Mouse (Mus musculus) WW6 (cell line): ENCODE measurements around the gene Arid5a.

Experiments used
- DNase-seq: peaks from one replicate; pipeline ENCODE4 v3.0.0-alpha.2; 2013; ENCODE audit warnings: low read depth, low spot score

Gene Arid5a

GRCm38 (mm10) chr1:36307495-36308280 lies at the start of gene Arid5a:
TSS of gene Arid5a (plus strand) at chr1:36307733.
- DNase-seq: peak; percentile 79

- no peak for DNase-seq
These were observed 48.9 kb upstream of the Arid5a start for GRCm38 (mm10) chr1:36258631-36259030.

GRCm38 (mm10) chr1:36259281-36259680 lies 48.3 kb upstream of the Arid5a start:
- no peak for DNase-seq

GRCm38 (mm10) chr1:36260418-36260817 lies 47.1 kb upstream of the Arid5a start:
- no peak for DNase-seq

- no peak for DNase-seq
These were observed 45.6 kb upstream of the Arid5a start for GRCm38 (mm10) chr1:36261708-36262504.

- DNase-seq: no peak
These were observed 43.6 kb upstream of the Arid5a start for GRCm38 (mm10) chr1:36263833-36264488.

- DNase-seq: no peak
These were observed 41.2 kb upstream of the Arid5a start for GRCm38 (mm10) chr1:36266293-36266692.

GRCm38 (mm10) chr1:36267595-36267994 lies 39.9 kb upstream of the Arid5a start:
- DNase-seq: no peak

GRCm38 (mm10) chr1:36269121-36269795 lies 38.3 kb upstream of the Arid5a start:
- DNase-seq: no peak

GRCm38 (mm10) chr1:36270666-36271065 lies 36.9 kb upstream of the Arid5a start:
- DNase-seq: no peak

GRCm38 (mm10) chr1:36271516-36272230 lies 35.9 kb upstream of the Arid5a start:
- DNase-seq: no peak

GRCm38 (mm10) chr1:36272546-36272945 lies 35.0 kb upstream of the Arid5a start:
- DNase-seq: no peak

- DNase-seq: no peak
These were observed 34.2 kb upstream of the Arid5a start for GRCm38 (mm10) chr1:36273288-36273687.

- DNase-seq: no peak
These were observed 33.1 kb upstream of the Arid5a start, which contains the start of gene Neurl3 for GRCm38 (mm10) chr1:36274455-36274854. TSS of gene Neurl3 (minus strand) at chr1:36274679.

GRCm38 (mm10) chr1:36275635-36276389 lies 31.7 kb upstream of the Arid5a start:
- DNase-seq: no peak

- no peak for DNase-seq
These were observed 30.1 kb upstream of the Arid5a start for GRCm38 (mm10) chr1:36277267-36278060.

- no peak for DNase-seq
These were observed 28.3 kb upstream of the Arid5a start for GRCm38 (mm10) chr1:36279202-36279601.

- DNase-seq: no peak
These were observed 26.6 kb upstream of the Arid5a start for GRCm38 (mm10) chr1:36280938-36281337.

GRCm38 (mm10) chr1:36281849-36282248 lies 25.7 kb upstream of the Arid5a start:
- DNase-seq: no peak
